Mouse (Mus musculus) right cerebral cortex, postnatal 10 days (tissue): Measurements from ENCODE around the gene Gas6.
A peak's percentile ranks its signal among the peaks of the same experiment; 100 is the strongest.

Experiments used
- DNase-seq, 2 experiments: peaks; one replicate each; pipeline ENCODE4 v3.0.0; 2021; ENCODE audit warnings: low spot score in 2 of 2

Gas6 gene

GRCm38 (mm10) chr8:13493858-13494631 lies at the start of gene Gas6:
Gene Gas6 (minus strand): TSS chr8:13494490.
- DNase-seq, result peak; percentile 72 to 79

GRCm38 (mm10) chr8:13541526-13541925 lies 47.2 kb upstream of the Gas6 start:
- no peak for DNase-seq

GRCm38 (mm10) chr8:13540122-13540521 lies 45.8 kb upstream of the Gas6 start:
- DNase-seq, result no peak

GRCm38 (mm10) chr8:13538821-13539220 lies 44.5 kb upstream of the Gas6 start:
- DNase-seq, result peak; percentile 84 to 90

GRCm38 (mm10) chr8:13537102-13537501 lies 42.8 kb upstream of the Gas6 start:
- no peak for DNase-seq

GRCm38 (mm10) chr8:13533123-13533522 lies 38.8 kb upstream of the Gas6 start:
- peak in 1 of 2 experiments; percentile 18 for DNase-seq

- peak; percentile 59 to 61 for DNase-seq
These were observed 37.4 kb upstream of the Gas6 start for GRCm38 (mm10) chr8:13531602-13532171.

GRCm38 (mm10) chr8:13530941-13531340 lies 36.7 kb upstream of the Gas6 start:
- peak; percentile 87 to 89 for DNase-seq

- DNase-seq, result peak in 1 of 2 experiments; percentile 10
These were observed 36.1 kb upstream of the Gas6 start for GRCm38 (mm10) chr8:13530401-13530800.

GRCm38 (mm10) chr8:13529891-13530316 lies 35.6 kb upstream of the Gas6 start:
- DNase-seq, result peak; percentile 88

GRCm38 (mm10) chr8:13529011-13529840 lies 34.9 kb upstream of the Gas6 start:
- peak in 1 of 2 experiments; percentile 22 for DNase-seq

GRCm38 (mm10) chr8:13521392-13521791 lies 27.1 kb upstream of the Gas6 start:
- no peak for DNase-seq

- no peak for DNase-seq
These were observed 26.1 kb upstream of the Gas6 start for GRCm38 (mm10) chr8:13520349-13520748.

GRCm38 (mm10) chr8:13519503-13519902 lies 25.2 kb upstream of the Gas6 start:
- peak; percentile 48 to 68 for DNase-seq

GRCm38 (mm10) chr8:13517284-13517781 lies 23.0 kb upstream of the Gas6 start:
- no peak for DNase-seq

- DNase-seq, result no peak
These were observed 22.4 kb upstream of the Gas6 start for GRCm38 (mm10) chr8:13516728-13517127.

GRCm38 (mm10) chr8:13516011-13516442 lies 21.7 kb upstream of the Gas6 start:
- peak in 1 of 2 experiments; percentile 41 for DNase-seq

- DNase-seq, result no peak
These were observed 19.5 kb upstream of the Gas6 start for GRCm38 (mm10) chr8:13513556-13514370.

GRCm38 (mm10) chr8:13512677-13513076 lies 18.4 kb upstream of the Gas6 start:
- no peak for DNase-seq

- DNase-seq, result no peak
These were observed 17.7 kb upstream of the Gas6 start for GRCm38 (mm10) chr8:13512016-13512415.

- DNase-seq, result no peak
These were observed 13.1 kb upstream of the Gas6 start for GRCm38 (mm10) chr8:13507284-13507937.
